Mouse (Mus musculus): ENCODE measurements at regions not wholly inside any gene's neighbourhood (a gene's known extent, or its start where the extent isn't known, plus 50 kb on each side); places are given as distances from the start of the nearest gene placed in this dataset.

- no peak for DNase-seq (ENCODE audit: low read depth, low spot score)
These were observed 110.3 kb upstream of the Tle3 start for GRCm38 (mm10) chr9:61261739-61262333.

- DNase-seq (ENCODE audit: low read depth, low spot score) = no peak
These were observed 108.8 kb upstream of the Tle3 start for GRCm38 (mm10) chr9:61263335-61263734.

- no peak for DNase-seq (ENCODE audit: low read depth, low spot score)
These were observed 106.7 kb upstream of the Tle3 start for GRCm38 (mm10) chr9:61265466-61265865.

GRCm38 (mm10) chr9:61266992-61267391 is 105.2 kb upstream of the Tle3 start:
- DNase-seq (ENCODE audit: low read depth, low spot score) = no peak

GRCm38 (mm10) chr9:61267541-61267940 is 104.6 kb upstream of the Tle3 start:
- DNase-seq (ENCODE audit: low read depth, low spot score) = no peak

GRCm38 (mm10) chr9:61268162-61268561 is 104.0 kb upstream of the Tle3 start:
- no peak for DNase-seq (ENCODE audit: low read depth, low spot score)

- DNase-seq (ENCODE audit: low read depth, low spot score) = no peak
These were observed 103.5 kb upstream of the Tle3 start for GRCm38 (mm10) chr9:61268681-61269080.

GRCm38 (mm10) chr9:61269151-61269870 is 102.9 kb upstream of the Tle3 start:
- no peak for DNase-seq (ENCODE audit: low read depth, low spot score)

- DNase-seq (ENCODE audit: low read depth, low spot score) = no peak
These were observed 100.9 kb upstream of the Tle3 start for GRCm38 (mm10) chr9:61271243-61271642.

GRCm38 (mm10) chr9:61271769-61272352 is 100.3 kb upstream of the Tle3 start:
- no peak for DNase-seq (ENCODE audit: low read depth, low spot score)

- DNase-seq (ENCODE audit: low read depth, low spot score) = no peak
These were observed 98.1 kb upstream of the Tle3 start for GRCm38 (mm10) chr9:61274020-61274419.

- peak; percentile 42 for DNase-seq (ENCODE audit: low read depth, low spot score)
These were observed 94.6 kb upstream of the Tle3 start for GRCm38 (mm10) chr9:61277369-61278215.

- DNase-seq (ENCODE audit: low read depth, low spot score) = no peak
These were observed 93.9 kb upstream of the Tle3 start for GRCm38 (mm10) chr9:61278216-61278758.

GRCm38 (mm10) chr9:61279044-61279543 is 93.1 kb upstream of the Tle3 start:
- DNase-seq (ENCODE audit: low read depth, low spot score) = no peak

GRCm38 (mm10) chr9:61280856-61281582 is 91.1 kb upstream of the Tle3 start:
- no peak for DNase-seq (ENCODE audit: low read depth, low spot score)

- no peak for DNase-seq (ENCODE audit: low read depth, low spot score)
These were observed 88.9 kb upstream of the Tle3 start for GRCm38 (mm10) chr9:61283311-61283710.

GRCm38 (mm10) chr9:61284201-61285021 is 87.8 kb upstream of the Tle3 start:
- no peak for DNase-seq (ENCODE audit: low read depth, low spot score)

- no peak for DNase-seq (ENCODE audit: low read depth, low spot score)
These were observed 85.6 kb upstream of the Tle3 start for GRCm38 (mm10) chr9:61286561-61286960.

- DNase-seq (ENCODE audit: low read depth, low spot score) = no peak
These were observed 83.0 kb upstream of the Tle3 start for GRCm38 (mm10) chr9:61289117-61289516.

GRCm38 (mm10) chr9:61289713-61290112 is 82.5 kb upstream of the Tle3 start:
- DNase-seq (ENCODE audit: low read depth, low spot score) = no peak

All from retina, postnatal 7 days (tissue).